Mouse (Mus musculus) urinary bladder, adult 2 months (tissue): ENCODE data around the gene March10. TPM values are rescaled to one million over a fixed set of nuclear protein-coding genes. Genes with fewer than 3 reads are reported as not detected.

Source experiments
- DNase-seq: peaks from one replicate; pipeline ENCODE4 v3.0.0; 2022; ENCODE audit warnings: low spot score
- polyA plus RNA-seq: library from polyadenylated mRNA; depleted of rRNA; stranded (reverse); fragments of >200 nt; gene quantifications from 2 replicates; pipeline ENCODE4 v1.2.3, GENCODE M21; 2012

The March10 gene
- polyA plus RNA-seq, 1 experiment, result not detected

- DNase-seq, result no peak
Observed at GRCm38 (mm10) chr11:105466756-105467155, 10.2 kb upstream of the March10 start.

DNA sequence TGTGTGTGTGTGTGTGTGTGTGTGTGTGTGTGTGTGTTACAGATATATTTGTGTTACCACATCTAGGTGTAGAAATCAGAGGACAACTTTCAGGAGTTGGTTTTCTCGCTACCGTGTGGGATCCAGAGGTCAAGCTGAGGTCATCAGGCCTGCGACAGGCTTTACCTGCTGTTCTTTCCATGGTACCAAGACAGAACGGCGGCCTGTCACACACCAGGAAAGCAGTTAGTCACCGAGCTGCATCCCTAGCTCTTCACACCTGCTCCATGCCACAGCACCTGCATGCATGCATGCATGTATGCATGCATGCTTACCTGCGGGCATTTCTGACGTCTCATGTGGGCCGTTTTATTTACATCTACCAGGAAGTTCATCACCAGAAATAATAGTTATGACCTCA is 9.0 kb upstream of the March10 start:
- DNase-seq, result no peak

DNA sequence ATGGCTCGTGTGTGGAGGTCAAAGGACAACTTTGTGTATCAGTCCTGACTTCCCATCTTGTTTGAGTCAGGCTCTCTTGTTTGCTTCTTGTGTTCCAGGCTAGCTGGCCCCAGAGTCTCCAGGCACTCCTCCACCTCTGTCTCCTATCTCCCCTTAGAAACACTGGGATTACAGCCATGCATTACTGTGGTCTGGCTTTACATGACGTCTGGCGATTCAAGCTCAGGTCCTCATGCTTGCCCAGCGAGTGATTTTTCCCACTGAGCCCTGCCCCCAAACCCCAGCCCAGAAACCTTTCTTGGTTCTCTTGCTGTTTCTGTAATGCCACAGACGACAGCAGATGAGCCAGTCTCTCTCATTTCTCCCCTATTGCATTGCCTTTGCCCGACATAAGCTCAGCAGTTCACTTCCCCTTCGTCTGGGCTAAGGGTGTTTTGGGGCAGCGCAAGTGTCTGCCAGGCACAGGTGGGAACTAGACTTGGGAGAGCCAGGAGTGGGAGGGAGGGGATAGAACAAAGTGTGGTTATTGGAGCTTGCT is 8.0 kb upstream of the March10 start:
- DNase-seq, result no peak

DNA sequence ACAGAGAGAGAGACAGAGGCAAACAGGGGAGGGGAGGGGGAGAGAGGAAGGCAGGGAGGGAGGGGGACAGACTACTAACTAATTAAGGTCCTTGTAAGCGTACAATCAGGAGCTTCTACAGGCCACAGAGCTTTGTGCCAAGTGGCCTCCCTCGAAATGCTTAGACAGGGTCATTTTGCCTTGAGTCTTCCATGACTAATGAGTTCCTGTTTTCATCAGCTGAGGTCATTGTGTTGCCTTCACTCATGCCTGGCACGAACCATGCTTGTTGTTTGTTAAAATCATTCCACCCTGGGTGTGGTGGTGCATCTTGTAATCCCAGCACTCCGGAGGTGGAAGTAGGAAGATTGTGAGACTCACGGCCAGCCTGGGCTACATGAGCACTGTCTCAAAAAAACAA is 3.4 kb upstream of the March10 start:
- no peak for DNase-seq

- DNase-seq, result no peak
Observed at GRCm38 (mm10) chr11:105457041-105457440, 506 bp upstream of the March10 start.

- DNase-seq, result no peak
Observed at GRCm38 (mm10) chr11:105455118-105455517, 1.4 kb downstream of the March10 start.

GRCm38 (mm10) chr11:105453084-105453483 is 3.5 kb downstream of the March10 start:
- DNase-seq, result no peak

DNA sequence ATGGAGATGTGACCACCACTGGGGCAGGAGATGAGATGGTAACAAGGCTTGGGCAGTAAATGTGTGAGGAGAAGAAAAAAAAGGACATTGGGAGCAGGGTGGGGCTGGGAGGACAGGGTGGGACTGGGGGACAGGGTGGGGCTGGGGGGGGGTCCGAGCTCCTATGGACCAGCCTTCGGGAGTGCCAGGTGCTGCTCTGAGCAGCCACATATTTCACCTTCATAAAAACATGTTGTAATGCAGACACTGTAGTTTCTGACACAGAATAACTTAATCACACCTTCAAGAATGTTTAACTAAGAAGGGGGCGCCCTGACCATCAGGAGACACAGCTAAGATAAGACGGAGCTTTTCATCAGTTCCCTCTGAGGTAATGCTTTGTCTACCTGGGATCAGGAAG is 4.0 kb downstream of the March10 start:
- DNase-seq, result no peak

DNA sequence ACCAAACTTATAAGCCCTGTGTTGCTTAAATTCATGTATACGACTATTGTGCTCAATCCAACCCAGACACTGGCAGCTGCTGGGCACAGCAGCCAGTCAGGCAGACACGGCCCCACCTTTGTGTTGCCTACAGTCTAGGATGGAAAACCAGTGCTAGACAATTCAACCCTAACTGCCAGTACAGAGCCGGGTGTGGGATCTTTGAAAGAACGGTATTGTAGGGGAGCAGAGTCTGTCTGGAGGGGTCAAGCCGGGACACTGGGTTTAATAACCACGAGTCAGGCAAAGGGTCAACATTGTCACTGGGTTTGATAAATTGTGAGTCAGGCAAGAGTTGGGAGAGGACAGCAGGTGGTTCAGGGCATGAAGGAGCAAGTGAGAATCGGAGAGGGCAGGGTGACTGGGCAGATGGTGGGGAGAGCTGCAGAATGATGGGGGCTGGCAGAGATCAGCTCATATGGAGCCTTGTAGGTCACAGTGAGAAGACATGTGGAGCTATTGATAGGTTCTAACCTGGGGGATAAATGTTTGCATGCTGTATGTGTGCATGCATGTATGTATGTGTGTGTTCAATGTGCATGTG is 4.9 kb downstream of the March10 start:
- DNase-seq, result no peak

- DNase-seq, result no peak
Observed at GRCm38 (mm10) chr11:105449581-105450315, 6.8 kb downstream of the March10 start.

- no peak for DNase-seq
Observed at GRCm38 (mm10) chr11:105447661-105448060, 8.9 kb downstream of the March10 start.

DNA sequence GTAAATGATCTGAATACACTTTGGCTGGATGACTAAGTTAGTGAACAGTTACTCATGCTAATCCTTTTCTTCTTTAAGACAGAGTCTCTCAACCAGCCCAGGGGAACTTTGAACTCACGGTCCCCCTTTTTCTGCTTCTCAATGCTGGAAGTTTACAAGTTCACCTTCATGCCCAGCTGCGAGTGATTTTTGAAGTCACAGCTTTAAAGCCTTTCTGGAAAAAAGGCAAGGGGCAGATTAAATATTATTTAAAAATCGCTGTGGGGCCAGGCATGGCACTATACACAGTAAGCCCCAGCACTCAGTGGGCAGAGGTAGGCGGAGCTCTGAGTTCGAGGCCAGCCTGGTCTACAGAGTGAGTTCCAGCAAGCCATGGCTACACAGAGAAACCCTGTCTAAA is 10.3 kb downstream of the March10 start:
- no peak for DNase-seq

- no peak for DNase-seq
Observed at GRCm38 (mm10) chr11:105445741-105446140, 10.8 kb downstream of the March10 start.

GRCm38 (mm10) chr11:105444929-105445328 is 11.6 kb downstream of the March10 start:
- no peak for DNase-seq

DNA sequence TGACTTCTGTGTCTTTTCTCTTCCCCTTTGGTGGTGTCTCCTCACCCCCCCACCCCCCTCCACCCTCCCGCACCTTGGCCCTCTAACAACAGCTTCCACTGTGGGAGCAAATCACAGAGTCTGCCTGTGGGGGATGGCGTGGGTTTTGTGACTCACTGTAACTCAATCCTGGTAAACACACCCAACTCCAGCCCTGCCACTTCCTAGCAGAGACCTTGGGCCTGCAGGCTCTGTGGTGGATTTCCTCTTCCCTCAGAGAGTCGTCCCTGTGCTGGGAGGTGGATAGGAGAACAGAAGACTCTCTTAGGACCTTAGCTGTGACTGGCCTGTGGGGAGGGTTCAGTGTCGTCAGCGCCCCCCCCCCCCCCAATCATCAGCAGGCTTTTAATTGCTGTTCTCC is 13.0 kb downstream of the March10 start:
- DNase-seq, result no peak

- DNase-seq, result no peak
Observed at GRCm38 (mm10) chr11:105439796-105440195, 16.7 kb downstream of the March10 start.

- DNase-seq, result no peak
Observed at GRCm38 (mm10) chr11:105438907-105439306, 17.6 kb downstream of the March10 start.

- DNase-seq, result no peak
Observed at GRCm38 (mm10) chr11:105426441-105426840, 30.1 kb downstream of the March10 start.

DNA sequence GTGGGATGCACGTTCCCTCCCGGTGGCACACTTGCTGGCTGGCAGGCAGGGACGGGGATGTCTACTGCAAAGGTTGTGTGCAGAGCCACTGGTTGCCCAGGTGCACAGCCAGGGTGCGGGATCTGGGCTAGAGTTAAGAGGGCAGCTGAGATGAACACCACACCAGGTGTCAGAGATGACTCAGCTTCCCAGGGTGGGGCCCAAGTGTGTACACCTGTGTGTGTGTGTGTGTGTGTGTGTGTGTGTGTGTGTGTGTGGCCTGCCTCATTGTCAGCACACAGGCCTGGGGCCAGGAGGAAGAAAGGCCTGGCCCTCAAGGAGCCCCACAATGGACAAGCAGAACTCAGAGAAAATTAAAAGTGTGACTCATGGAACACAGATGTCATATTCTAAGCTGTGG is 31.9 kb downstream of the March10 start:
- DNase-seq, result no peak

DNA sequence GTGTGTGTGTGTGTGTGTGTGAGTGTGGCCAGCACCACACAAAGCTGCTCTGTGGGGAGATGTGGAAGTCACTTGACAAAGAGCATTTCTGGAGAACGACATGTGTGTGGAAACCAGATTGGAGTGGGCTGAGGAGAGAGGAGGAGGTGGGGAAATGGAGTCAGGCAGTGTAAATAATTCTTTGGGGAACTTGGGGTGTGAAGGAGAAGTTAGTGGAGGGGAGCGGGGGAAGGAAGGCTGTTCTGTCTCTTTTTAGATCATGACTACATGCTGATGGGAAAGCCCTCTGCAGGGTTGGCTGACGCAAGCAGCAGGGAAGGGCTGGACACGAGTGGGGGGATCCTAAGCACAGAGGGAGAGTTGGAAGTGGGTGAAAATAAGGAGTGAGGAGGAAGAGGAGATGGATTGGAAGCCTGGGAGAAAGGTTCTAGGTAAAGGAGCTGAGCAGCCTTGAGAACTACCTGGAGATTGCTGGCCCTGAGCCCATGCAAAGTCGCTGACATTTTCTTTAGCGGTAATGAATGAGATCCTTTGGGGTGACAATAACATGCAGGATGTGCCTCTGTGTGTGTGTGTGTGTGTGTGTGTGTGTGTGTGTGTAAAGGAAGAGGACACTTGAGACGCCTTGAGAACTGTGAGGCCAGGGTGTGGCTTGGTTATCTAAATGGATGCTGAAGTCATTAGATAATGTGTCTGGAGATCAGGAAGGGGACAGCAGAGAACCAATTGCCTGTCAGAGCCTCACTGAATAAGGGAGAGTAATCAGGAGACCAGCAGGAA is 35.7 kb downstream of the March10 start:
- DNase-seq, result no peak

- DNase-seq, result no peak
Observed at GRCm38 (mm10) chr11:105419946-105420345, 36.6 kb downstream of the March10 start.

- no peak for DNase-seq
Observed at GRCm38 (mm10) chr11:105414009-105414408, 42.5 kb downstream of the March10 start.

GRCm38 (mm10) chr11:105409408-105409807 is 47.1 kb downstream of the March10 start:
- DNase-seq, result no peak
